Mouse (Mus musculus) spleen, adult 18-20 months (tissue): Measurements from ENCODE around the gene Ascc2.
"Not testable (repeated sequence)": the region's sequence is repeated elsewhere in the genome, so short reads cannot be mapped to it uniquely, and the experiment has no call there.

Source experiments
- DNase-seq, 2 experiments: peaks; one replicate each; pipeline ENCODE4 v3.0.0; 2022; ENCODE audit warnings: mixed read lengths in 2 of 2

The Ascc2 gene

GRCm38 (mm10) chr11:4634395-4634794 is 3.2 kb upstream of the Ascc2 start:
- DNase-seq = no peak

GRCm38 (mm10) chr11:4636782-4637342 is 685 bp upstream of the Ascc2 start:
- DNase-seq = no peak

- no peak for DNase-seq
Observed at GRCm38 (mm10) chr11:4638261-4638660, 714 bp downstream of the Ascc2 start.

- DNase-seq = no peak
Observed at GRCm38 (mm10) chr11:4641185-4641584, 3.6 kb downstream of the Ascc2 start.

GRCm38 (mm10) chr11:4643722-4644121 is 6.2 kb downstream of the Ascc2 start:
- no peak for DNase-seq

- DNase-seq = not testable (repeated sequence)
Observed at GRCm38 (mm10) chr11:4645180-4645579, 7.6 kb downstream of the Ascc2 start.

GRCm38 (mm10) chr11:4646409-4646808 is 8.9 kb downstream of the Ascc2 start:
- DNase-seq = no peak

DNA sequence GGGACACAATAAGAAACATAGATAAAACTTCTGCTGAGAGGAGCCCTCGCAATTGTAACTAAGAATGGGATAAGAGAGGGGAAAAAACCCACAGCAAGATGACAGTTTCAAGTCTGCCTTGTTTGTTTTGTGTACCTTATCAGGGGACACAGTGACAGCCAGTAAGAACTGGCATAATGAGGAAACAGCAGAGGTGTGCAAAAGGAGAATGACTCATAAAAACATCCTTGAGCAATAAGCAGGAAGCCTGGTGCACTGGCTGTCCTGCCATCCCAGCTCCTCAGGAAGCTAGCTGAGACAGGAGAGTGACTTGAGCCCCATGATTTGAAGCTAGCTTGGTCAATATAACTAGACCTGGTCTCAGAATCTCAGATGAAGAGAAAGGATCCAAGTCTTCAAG is 22.3 kb downstream of the Ascc2 start:
- DNase-seq = no peak

GRCm38 (mm10) chr11:4660309-4661025 is 22.9 kb downstream of the Ascc2 start:
- no peak for DNase-seq

GRCm38 (mm10) chr11:4661324-4661723 is 23.8 kb downstream of the Ascc2 start:
- DNase-seq = no peak

GRCm38 (mm10) chr11:4661871-4662495 is 24.4 kb downstream of the Ascc2 start:
- DNase-seq = no peak

GRCm38 (mm10) chr11:4662496-4662878 is 24.9 kb downstream of the Ascc2 start:
- no peak for DNase-seq

GRCm38 (mm10) chr11:4671736-4672135 is 34.2 kb downstream of the Ascc2 start:
- no peak for DNase-seq

GRCm38 (mm10) chr11:4674593-4674992 is 37.0 kb downstream of the Ascc2 start:
- DNase-seq = no peak

- no peak for DNase-seq
Observed at GRCm38 (mm10) chr11:4675126-4675562, 37.6 kb downstream of the Ascc2 start.

- DNase-seq = no peak
Observed at GRCm38 (mm10) chr11:4675693-4676092, 38.1 kb downstream of the Ascc2 start.

GRCm38 (mm10) chr11:4677250-4677872 is 39.8 kb downstream of the Ascc2 start:
- DNase-seq = no peak

DNA sequence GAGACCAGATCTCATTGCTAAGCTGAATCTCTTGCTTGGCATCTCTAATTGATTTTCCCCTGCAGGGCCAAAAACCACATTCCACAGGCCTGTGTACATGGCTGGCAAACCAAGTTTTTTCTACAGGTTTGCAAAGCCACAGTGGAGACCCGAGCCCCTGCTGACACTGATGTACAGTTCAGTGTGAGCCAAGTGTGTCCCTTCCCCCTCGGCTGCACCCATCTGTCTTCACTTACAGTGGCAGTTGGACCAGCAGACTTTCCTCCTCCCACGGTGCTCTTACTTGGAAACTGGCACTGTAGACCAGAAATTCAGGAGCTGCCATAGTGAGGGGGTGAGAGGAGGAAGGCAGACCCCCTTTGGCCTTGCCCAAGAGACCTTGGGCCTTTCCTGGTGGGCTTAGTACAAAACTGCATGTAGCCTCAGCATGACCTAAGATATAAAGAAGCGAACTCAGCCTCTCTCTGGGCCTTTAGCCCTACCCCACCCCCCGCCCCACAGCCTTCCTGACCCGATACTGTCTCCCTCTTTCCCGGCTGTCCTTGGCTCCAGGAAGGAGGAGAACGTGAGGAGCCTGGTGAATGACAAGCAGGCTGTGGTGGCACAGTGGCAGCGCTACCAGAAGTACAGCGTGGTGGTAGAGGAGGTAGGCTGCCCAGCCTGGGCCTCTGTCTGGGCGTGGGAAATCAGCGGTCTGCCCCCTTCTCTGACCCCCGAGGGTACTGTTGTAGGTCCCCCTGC is 41.3 kb downstream of the Ascc2 start:
- DNase-seq = no peak

GRCm38 (mm10) chr11:4679441-4679832 is 41.9 kb downstream of the Ascc2 start:
- no peak for DNase-seq

- no peak for DNase-seq
Observed at GRCm38 (mm10) chr11:4680126-4680525, 42.6 kb downstream of the Ascc2 start.

DNA sequence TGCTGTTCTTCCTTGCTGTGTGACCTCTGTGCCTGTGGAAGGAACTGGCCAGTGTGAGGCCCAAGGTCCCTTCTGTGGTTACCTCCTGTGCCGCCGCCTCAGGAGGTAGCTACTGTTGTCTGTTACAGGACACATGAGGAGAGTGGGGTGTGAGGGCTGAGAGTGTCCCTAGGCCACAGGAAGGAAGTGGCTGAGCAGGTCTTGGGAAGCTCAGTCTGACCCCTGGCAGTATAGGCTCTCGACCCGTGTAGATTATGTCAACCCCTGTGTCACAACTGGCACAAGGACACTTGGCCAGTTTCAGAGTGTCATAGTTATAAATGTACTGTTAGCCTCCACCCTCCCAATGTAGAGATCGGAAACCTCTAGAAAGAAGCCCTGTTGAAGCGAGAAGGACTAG is 46.0 kb downstream of the Ascc2 start:
- DNase-seq = no peak

GRCm38 (mm10) chr11:4684186-4684585 is 46.6 kb downstream of the Ascc2 start:
- DNase-seq = no peak

GRCm38 (mm10) chr11:4685071-4685470 is 47.5 kb downstream of the Ascc2 start:
- no peak for DNase-seq
